Mouse (Mus musculus) heart, adult 9 months (tissue): ENCODE measurements at regions not wholly inside any gene's neighbourhood (a gene's known extent, or its start where the extent isn't known, plus 50 kb on each side); places are given as distances from the start of the nearest gene placed in this dataset.

ENCODE experiments used
- DNase-seq, 2 experiments: peaks; one replicate each; pipeline ENCODE4 v3.0.0; 2022; ENCODE audit warnings: low spot score in 2 of 2

DNA sequence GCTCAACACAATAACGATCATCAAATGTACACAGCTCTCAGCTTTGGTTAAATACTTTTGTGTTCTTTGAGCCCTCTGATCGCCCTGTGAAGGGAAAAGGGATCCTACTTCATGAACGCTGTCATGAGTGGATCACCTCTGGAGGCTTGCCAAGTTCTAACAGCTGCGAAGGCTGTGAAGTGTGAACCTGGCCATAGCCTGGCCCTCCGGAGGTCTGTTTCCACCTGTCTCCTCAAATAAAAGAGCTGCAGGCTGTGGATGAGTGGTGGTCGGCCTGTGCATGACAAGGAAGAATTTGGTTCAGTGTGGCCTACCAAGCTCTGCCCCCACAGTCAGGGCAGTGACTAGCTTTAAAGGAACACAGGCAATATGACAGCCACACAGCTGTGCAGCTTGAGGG lies 122.0 kb downstream of the Gm12728 start:
- no peak for DNase-seq

DNA sequence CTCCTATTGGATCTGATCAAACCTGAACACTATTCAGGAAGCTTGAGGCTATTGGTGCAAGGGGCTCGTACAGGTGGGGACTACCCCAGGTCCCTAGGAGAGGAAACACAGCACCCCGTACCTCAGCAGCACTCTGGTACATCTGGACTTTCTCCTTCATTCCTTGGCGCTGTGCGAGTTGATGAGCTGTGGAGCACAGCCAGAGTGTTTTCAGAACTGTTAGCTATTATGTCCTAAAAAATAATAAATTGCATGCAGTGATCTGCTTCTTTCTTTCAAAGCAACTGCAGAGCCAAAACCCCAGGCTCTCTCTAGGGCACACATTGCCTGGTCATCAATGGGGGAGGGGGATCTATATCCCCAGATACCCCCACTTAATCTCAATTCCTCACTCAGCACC lies 122.6 kb downstream of the Gm12728 start:
- DNase-seq = peak; percentile 15 to 16

DNA sequence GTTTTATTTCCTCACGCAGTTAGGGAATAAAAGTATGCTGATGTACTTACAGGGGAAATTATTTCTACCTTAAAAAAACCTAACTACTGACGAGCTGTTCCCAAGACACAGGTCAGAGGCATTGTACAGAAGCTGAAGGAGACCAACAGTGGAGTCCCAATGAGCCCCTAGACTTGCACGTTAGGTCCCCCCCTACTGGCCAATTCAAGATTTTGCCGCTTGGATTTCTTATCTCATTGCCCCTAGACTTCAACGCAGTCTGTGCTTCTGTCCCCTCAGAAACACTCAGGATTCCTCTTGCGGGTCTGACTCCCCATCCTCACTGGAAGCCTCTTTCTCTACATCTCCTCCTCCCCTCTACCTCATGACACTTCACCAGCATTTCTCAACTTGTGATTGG lies 125.3 kb downstream of the Gm12728 start:
- peak; percentile 16 to 22 for DNase-seq

DNA sequence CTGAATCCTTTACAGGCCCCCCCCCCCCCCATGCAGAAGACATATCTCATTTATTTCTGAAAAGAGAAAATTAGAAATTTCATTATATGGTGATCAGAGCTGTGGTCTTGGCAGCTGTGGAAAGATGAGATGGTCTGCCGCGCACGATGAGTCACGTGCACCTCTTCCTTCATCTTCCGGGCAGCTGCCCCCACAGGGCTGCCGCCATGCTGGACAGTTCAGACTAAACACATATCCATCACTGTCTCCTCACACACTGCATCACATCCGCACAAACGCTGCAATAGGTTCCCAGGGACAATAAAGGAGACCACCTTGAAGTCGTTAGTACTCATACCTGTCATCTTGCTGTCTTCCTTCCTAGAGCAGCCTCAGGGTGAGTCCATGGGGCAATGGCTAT lies 126.6 kb downstream of the Gm12728 start:
- DNase-seq = no peak

DNA sequence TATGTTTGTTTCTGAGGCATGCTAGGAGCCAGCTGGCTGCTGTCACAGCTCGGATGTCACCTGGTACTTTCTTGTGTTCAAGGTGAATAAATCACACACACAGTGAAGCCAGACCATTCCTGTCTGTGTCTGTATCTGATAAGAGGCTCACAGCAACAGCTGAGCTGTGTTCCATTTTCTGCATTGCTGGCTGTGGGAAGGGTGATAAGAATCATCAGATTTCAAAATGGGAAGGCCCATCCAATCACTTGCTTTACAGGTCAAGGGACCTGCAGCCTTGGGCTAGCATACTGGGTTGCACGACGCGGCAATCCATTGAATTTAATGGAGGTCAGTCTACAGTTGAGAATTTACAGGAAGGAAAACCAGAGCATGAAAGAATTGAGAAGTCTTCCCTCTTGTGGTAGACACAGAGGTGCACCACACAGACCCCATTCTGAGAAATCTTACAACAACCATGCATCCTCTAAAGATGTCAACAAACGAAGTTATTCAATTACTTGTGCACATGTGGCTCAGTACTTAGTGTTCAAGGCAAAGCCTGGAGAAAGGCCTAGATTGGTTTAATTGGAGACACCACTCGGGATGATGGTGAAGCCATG lies 135.2 kb downstream of the Gm12728 start:
- DNase-seq = no peak

DNA sequence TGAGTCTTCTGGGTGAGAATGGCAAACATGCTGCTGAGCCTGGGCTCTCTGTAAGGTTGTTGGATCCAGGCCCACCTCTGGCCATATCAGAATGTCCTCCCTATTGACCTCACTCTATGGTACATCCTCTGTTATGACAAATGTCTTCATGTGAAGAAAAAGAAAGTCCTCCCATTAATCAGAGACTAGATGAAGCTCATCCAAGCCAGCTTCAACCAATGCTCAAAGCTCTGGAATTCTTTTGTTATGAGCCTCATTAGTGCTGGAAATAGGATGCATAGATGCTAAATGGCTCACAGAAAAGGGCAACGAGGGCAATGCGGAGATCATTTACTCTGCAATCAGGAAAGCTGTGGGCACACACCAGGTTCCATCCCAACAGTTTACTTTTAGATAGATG lies 135.8 kb downstream of the Gm12728 start:
- DNase-seq = no peak

DNA sequence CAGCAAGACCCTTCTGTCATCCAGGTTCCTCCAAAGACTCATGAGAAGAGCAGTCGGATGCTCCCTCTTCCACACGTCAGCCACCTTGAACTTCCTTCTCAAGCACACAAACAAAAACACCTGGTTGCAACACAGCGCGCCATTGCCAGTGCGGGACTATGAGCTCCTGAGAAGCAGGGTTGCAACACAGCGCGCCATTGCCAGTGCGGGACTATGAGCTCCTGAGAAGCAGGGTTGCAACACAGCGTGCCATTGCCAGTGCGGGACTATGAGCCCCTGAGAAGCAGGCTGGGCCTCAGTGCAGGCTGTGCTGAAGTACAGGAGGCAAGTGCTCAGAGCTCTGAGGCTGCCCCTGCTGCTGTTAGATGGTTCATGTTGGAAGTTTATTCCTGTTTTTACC lies 140.0 kb downstream of the Gm12728 start:
- no peak for DNase-seq

DNA sequence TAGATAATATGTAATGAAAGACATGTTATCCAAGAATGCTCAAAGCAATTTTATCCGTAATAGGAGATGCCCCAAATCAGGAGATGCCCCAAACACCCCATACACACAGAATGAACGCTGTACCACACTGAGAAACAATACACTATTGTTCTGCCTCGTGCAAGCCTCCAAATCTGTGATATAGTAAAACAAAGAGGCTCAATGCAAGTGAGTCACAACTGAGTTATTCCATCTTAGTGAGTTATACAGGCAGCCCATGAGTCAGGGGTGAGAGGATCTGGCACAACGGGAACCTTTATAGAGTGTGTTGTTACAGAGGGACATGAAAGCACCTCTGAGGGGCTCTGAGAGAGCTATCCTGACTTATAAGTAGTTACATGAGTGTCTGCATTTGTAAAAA lies 145.3 kb downstream of the Gm12728 start:
- DNase-seq = no peak

DNA sequence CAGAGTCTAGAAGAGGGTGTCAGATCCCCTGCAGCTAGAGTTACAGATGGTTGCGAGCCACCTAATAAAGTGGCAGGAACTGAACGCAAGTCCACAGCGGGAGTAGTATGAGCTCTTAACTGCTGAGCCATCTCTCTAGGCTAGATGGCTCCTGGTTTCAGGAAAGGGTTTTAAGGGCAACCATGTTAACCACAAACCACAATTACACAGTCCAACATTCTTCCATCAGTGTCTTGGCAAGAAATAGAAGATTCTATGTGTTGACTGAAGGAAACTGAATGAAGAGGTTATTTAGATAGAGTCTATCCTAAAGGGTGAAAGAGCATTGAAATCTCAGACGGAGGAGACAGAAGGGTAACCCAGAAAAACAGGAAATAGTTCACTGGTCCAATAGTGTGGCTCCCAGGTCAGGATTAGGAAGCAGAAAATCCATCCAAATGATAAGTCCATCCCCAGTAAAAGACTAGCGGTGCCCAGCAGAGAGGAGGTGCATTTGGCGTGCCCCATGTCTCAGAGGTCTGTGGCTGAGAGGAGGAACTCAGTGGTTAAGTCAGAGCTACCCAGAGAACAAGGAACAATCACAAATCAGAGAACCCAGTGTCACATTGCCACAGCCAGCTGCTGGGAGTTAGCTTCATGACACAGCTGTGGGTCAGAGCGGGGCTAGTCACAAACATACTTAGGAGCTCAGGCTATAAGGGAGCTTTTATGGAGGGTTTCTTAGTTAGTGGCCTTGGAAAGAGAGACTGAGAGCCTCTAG lies 147.3 kb downstream of the Gm12728 start:
- no peak for DNase-seq

DNA sequence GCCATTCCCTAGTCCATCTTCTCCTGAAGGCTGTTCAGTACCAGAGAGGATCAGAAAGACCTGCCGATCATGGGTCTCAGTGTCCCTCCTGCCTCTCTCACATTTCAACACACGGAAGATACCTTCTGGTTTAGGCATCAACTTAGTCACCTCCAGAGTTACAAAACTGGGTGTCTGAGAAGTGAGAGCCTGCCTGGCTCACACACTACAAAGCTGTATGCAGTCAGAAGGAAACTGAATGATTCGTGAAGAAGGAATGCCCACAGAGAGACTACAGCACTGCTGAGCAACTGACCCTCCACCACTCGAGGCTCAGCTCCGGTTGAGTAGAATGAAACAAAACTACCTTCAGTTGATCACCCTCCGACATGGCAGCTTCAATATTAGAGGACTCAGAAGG lies 147.9 kb downstream of the Gm12728 start:
- DNase-seq = no peak

DNA sequence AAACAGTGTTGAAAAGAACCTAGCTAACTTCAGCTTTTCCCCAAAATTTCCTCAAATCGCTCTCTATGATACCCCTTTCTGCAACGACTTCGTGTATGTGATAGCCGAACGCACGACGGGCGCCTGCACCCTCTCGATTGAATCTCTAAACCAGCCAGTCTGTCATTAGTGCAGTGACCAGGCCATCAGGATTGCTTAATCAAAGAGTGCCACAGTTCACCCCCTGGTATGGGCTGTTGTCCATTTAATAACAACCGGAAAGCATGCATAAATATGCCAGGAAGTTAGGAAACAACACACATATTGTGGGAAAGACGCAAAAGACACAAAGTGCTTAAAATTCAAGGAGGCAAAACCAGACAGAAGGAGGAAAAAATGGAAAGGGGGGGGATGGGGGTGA lies 149.2 kb downstream of the Gm12728 start:
- no peak for DNase-seq

DNA sequence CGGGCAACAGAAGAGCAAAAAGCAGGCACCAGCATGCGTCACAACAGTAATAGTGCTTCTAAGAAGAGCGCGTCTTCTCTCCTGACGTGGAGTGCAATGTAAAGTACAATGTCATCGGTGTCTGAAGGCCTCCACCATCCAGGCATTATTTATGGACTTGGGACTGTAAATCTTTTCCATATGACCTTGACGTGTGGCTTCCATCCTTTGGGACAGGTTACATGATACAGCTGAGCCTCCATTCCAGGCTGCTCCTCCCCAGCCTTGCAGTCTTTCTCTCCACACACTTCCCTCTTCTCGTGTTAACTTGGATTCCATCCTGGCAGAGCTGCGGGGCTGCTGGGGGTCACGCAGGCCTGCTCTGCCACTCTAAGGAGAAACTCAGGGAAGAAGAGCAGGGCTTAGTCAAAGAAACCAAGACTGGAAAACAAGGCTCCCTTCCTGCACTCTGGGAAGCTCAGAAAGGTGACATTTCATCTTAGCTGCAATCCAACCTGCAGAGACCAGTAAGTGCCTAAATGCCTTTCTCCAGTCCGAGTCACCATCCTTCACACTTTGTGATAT lies 150.0 kb downstream of the Gm12728 start:
- no peak for DNase-seq

DNA sequence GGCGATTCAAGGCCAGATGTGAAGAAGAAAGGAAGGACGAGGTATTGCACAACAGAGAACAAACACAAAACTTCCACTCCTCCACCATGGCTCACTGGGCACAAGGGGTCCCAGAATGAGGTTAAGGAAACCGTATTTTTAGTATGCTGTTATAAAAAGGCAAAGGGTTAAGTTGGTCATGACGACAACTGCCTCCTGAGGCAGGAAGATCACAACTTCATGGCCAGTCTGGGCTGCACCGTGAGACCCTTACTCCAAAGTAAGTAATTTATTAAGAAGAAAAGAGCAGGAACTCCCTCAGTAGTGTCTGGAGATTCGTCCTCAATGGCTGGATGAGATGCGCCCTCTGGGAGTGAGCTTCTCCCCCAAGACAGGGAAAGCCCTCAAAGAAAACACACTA lies 151.2 kb downstream of the Gm12728 start:
- DNase-seq = no peak

DNA sequence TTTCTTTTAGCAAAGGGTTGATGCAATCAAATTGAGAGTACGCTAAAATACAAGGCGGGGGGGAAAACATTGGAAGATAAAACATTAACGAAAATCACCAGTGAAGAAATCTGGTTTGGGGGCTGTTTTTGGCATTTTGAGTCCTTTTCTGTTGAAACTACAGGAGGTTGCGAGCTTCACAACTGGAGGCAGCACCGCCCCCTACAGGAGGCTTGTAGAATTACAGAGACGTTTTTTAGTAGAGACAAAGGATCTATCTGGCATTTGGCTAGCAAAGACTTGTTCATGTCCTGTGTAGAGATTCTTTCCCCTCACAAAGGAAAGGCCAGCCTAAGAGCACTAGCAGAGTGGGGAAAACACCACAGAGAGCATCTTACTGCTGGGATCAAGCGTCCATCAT lies 152.1 kb downstream of the Gm12728 start:
- peak; percentile 23 to 43 for DNase-seq

DNA sequence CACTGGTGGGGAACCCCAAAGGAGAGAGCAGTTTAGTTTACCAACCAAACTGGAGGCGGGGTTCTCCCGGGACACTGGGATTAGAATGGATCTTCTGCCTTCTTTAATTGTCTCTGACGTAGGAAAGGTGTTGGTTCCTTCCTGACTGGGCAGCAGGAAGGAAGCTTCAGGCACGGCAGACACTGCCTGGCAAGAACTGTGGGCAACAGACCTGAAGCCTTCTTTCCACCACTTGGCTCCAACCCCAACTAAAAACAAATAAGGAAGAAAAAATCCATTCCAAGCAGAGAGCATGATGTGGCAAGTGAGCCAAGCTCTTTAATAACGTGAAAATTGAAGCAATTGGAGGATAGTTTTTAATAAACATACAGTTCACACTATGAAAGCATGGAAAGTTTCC lies 155.3 kb downstream of the Gm12728 start:
- DNase-seq = no peak

DNA sequence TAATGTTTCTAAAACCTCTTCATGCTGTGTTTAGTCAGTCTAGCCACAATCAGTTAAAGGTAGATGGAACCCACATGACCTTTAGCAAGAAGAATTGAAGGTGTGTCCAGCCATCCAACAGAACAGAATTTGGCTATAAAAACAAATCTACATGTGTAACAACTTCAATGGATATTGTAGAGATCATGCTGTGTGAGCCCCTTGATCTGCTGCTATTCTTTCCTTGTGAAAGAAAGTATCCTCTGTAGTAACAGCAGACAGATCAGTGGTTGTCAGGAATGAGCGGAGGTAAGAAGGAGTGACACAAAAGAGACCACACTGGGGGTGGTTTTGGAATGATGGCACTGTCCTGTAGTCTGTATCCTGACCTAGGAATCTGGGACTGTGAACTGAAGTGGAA lies 156.3 kb downstream of the Gm12728 start:
- DNase-seq = no peak

DNA sequence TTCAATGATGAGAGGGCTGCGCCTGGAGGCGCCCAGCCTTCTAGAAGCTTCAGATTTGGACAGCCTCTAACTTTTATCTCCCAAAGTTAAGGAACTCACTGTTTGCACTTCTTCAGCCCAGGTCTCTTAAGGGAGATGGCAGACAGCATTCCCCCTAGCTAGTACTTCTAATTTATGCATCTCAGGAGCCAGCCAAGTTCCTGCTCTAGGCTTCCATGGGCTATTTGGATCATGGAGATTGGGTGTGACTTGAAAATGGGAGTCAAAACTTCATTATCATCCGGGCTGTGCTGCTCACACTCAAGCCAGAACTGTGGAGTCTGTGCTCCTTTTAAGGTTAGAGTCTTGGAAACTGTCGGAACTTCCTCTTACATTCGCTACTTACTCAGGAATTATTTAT lies 158.7 kb downstream of the Gm12728 start:
- DNase-seq = peak; percentile 21 to 32

DNA sequence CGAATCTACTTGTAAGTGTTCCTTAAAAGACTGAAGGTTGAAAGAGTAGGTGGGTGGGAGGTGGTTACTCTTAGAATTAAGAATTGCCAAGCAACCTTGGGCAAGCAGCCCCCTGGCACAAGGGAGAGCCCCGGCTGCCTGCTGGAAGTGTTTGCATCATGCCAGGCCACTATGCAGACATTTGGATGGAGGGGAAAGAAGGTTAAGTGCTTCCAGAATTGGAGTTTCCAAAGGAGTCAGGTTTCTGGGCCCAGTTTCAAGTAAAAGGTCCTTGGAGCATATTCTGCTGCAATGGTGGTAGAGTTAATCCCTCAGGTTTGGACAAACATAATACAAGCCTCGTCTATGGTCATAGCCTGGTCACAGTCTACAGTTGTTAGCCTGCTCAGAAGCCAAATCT lies 162.7 kb downstream of the Gm12728 start:
- DNase-seq = no peak

DNA sequence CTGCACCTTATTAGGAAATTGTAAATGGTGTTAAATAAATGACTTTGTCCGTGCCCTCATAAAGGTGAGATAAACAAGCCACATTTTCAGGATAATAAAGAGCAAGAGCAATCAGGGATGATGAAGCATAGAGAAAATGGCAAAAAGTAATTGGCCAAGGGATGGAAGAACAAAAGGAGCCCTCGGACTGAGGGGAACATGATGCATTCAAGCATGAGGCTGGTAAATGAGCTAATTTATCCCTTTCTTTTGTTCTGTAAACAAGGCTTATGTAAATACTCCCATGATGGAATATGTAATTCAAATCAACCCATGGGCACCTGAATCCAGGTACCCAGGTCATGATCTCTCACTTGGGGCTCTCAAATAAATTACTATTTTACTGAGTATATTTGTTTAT lies 166.8 kb downstream of the Gm12728 start:
- DNase-seq = no peak

DNA sequence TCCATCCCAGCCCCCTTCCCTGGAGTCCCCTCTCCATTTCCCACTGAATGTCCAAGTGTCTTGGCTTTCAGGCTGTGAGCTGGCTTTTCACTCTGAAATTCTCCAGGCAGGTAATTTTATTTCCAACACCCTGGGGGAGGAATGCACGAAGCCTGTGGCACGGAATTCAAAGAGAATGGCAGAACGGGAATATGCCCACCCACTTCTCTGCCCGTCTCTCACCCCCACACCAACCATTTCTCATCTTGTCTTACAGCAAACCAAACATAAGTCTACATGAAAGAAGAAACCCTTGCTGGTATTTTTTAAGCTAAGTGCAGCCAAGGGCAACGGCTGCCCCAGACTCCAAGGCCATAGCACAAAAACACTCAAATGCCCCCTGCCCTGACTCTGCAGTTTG lies 168.7 kb downstream of the Gm12728 start:
- DNase-seq = no peak

DNA sequence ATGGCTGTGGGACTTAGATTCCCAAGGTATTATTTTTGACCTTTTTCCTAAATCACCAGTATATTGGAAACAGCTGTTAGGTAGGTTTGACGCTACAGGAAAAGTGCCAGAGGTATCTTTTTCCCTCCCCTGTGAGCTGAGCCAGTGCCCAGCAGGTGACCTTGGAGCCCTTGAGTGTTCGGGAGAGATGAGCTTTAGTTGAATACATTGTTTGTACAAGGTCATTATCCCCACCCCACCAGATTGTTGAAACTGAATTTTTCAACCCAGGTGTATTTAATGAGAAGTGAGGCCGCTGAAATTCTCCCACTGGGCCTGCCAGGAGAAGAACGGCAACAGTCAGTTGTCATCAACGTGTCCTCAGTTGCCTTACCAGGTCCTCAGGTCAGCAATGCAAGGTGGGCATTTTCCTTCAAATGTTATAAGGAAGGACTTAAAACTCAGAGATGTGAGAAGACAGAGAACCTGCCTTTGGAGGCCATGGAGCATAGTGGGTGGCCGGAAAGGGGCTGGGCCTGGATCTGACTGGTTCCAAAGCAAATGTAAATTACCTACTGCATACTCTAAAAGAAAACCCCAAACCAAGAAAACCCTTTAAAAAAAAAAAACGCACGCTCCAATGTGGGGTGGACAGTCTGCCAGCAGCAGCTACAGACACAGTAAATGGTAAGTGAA lies 172.2 kb downstream of the Gm12728 start:
- DNase-seq = no peak

DNA sequence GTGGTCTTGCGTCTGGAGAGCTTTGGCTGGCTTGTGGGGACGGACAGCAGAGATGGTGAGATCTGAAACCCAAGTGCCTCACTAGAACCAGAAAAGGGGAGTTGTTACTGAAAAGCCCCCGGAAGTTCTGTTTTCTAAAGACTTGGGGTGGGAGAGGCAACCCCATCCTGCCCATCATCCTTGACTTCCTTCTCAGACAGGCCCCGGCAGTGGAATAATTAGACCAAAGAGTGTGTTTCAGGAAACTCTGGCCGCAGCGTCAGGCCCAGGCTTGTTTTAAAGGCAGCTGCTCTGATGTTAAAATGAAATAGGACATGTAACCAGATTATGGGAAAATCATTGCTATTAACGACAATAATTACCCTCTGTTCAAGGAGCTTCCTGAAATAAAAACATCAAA lies 172.9 kb downstream of the Gm12728 start:
- no peak for DNase-seq

DNA sequence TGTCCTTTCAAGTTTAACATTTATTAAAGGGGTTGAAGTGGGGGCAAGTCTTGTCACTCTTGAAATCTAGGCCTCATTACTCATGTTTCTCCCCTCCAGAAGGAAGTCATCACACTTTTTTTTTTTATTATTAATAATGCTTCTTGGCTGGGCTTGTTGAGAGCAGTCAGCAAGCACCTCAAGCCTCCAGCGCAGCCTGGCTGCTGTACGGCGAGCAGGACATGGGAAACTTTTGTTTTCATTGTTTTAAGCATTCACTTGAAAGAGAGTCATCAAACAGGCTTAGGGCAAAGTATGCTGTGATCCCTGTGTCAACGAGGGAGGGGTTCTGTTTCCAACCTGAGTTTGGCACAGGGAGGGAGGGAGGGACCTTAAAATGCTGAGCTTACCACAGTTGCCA lies 178.7 kb downstream of the Gm12728 start:
- no peak for DNase-seq
